Mouse (Mus musculus) inflammation-experienced regulatory T-cells, adult 6 months (primary cell): ENCODE results near the gene Wasf2. TPM values are rescaled to one million over a fixed set of nuclear protein-coding genes. Genes with fewer than 3 reads are reported as not detected.
A peak's percentile ranks its signal among the peaks of the same experiment; 100 is the strongest.

Source experiments
- ATAC-seq: one replicate; pipeline ENCODE4 v1.8.0; 2017
- polyA plus RNA-seq, 3 experiments: library from polyadenylated mRNA; unstranded; fragments of 100-300 nt; shearing (Covaris generic); gene quantifications; one replicate each; pipeline ENCODE4 v1.2.1; 2017

Wasf2 gene
- polyA plus RNA-seq, 3 experiments from 2014 or later = 70.4 to 110 (median 79.7) TPM

DNA sequence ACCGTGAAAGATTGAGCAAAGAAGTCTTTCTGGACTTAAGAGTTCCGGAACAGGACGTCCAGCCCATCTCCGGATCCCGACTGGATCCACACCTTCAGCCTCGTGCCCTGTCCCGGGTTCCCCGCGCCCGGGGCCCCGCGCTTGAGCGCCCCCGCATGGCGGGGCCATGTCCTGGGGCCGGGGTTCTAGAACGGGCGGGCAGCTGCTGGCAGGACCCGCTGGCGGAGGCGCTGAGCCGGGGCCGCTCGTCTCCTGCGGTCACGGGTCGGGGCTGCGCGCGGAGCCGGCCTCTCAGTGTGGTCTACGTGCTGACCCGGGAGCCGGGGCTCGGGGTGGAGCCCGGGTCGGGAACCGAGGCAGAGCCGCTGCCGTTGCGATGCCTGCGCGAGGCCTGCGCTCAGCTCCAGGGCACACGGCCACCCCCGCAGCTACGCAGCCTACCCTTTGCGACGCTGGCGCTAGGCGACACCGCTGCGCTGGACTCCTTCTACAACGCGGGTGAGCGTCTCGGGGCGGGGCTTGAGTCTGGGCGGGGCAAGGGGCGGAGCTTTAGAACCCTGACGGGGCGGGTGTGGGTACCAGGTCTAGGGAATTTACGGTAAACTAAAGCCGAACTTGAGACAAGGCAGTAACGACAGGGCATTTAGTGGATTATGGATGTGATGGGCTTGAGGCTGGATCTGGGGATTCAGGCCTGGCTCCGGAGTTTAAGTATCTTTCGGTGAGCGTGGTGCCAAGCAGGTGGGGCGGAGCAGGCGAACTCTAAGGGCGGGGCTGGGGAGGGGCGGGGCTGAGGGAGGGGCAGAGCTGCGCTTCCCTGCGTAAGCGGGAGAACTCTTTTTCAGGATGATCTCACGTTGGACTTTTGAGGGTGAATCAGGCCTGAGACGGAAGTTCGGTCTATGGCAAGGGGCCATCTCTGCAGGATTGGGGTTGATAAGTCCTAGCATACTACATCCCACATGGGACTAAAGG lies 110.9 kb downstream of the Wasf2 start:
- peak; percentile 92 for ATAC-seq

DNA sequence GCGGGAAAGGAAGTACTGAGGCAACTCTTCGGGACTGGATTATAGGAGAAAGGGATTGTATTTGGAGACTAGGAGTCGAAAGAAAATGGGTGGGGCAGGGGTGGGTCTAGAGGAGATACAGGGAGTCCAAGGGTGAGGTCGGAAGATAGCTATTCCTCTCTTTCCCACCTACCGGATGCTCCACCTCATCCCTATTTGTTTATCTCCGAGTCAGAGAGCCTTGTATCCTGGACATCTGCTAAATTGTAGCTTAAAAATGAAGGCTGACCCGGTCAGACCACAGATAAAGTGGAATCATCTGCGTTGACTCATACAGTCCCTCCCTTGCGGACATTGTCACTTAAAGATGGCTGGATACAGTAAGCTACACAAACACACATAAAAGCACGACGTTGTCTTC lies 111.6 kb downstream of the Wasf2 start:
- no peak for ATAC-seq

DNA sequence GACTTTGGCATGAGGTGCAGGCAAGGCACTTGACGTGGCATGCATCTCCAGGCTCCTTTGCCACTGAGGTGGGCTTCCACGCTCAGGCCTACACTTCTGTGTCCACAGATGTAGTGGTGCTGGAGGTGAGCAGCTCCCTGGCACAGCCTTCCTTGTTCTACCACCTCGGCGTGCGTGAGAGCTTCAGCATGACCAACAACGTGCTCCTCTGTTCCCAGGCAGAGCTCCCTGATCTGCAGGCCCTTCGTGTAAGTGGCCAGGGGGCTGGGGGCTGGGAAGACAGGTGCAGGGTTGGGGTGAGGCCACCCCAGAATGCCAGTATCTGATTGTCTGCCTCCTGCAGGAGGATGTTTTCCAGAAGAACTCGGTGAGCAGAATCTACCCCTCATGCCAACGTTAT lies 112.4 kb downstream of the Wasf2 start:
- ATAC-seq = no peak

DNA sequence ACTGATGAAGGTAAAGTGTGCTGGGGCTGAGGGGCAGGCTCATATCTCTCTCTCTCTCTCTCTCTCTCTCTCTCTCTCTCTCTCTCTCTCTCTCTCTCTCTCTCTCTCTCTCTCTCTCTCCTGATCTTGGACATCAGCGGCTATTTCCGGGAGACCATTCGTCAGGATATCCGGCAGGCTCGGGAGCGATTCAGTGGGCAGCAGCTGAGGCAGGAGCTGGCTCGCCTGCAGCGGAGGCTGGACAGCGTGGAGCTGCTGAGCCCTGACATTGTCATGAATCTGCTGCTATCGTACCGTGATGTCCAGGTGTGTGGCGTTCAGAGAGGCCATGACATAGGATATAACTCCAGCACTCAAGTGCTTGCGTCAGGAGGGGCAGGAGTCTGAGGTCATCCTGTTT lies 113.2 kb downstream of the Wasf2 start:
- ATAC-seq = no peak

DNA sequence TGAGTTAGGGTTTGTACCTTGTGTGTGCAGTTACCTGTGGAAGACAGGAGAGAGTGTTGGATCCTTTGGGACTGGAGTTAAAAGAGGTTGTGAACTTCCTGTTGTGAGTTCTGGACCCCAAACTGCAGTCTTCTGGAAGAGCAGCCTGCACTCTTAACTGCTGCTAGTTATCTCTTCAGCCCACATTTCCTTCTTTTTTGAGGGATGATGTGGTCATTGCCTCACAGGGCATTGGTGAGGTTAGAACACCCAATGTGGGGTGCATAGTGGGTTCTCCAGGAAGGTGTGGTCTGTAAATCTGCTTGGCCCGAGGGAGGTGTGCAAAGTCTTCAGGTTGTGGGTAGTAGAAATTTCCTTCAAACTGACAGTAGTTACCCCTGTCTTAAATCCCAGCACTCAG lies 114.0 kb downstream of the Wasf2 start:
- no peak for ATAC-seq

DNA sequence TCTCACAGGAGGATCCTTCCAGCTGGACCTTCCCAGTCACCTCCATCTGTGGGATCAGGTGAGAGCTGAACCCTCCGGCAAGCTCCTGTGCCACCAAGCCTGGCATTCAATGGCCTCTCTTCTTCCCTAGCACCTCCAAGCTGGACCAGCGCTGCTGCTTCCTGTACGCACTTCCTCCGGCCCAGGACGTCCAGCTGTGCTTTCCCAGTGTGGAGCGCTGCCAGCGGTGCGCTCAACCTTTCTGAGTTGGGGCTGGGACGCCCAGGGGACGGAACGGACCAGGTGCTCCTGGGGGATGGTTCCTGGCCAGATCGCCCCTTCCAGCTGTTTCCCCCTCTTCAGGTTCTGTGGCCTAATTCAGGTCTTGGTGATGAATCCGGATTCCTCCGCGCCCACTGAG lies 116.8 kb downstream of the Wasf2 start:
- no peak for ATAC-seq

DNA sequence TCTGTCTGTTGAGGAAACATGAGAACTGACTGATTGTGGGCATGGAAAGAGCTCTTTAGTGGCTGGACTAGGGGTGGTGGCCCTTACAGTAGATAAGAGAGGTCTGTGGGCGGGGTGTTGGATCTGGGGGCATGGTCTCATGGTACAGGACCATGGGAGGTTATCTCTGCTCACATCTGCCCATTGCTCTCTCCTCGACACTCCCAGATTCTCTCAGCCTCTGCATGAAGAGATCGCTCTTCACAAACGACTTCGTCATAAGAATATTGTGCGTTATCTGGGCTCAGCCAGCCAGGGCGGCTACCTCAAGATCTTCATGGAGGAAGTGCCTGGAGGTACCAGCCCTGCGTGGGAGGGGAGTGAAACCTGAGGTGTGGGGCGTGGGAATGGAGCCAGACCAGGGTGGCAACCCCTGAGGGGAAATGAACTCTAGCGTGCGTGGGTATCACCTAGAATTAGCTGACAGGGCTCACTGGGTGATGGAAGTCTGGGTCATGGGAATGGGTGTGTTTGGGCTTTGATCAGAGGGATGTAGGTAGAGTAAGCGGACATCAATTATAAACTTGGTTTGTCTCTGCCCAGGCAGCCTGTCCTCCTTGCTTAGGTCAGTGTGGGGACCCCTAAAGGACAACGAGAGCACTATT lies 117.6 kb downstream of the Wasf2 start:
- ATAC-seq = no peak

Other genes with a start within 250 kb of the Wasf2 start
- gene Stx12, start 246.0 kb upstream of the Wasf2 start, polyA plus RNA-seq = 10 to 100 TPM; 35.7 to 37.2 (median 36.6) TPM
- 10 to 100 TPM; 14.2 to 23.1 (median 17.9) TPM for gene Fam76a, start 207.9 kb upstream of the Wasf2 start, polyA plus RNA-seq
- gene Fgr, start 156.4 kb upstream of the Wasf2 start, polyA plus RNA-seq = 1 to 10 TPM; 1.9 to 6.6 (median 3.3) TPM
- 1 to 10 TPM; 1.6 to 2.4 (median 2.4) TPM for gene Ahdc1, start 119.2 kb upstream of the Wasf2 start, polyA plus RNA-seq
- not detected for gene Cd164l2, start 81.6 kb downstream of the Wasf2 start, polyA plus RNA-seq
- not detected for gene Gpr3, start 82.0 kb downstream of the Wasf2 start, polyA plus RNA-seq
- gene Map3k6, start 110.3 kb downstream of the Wasf2 start, polyA plus RNA-seq = under 1 TPM in 1 of 3 experiments, not detected in 2; 0.57 TPM
- gene Sytl1, start 132.6 kb downstream of the Wasf2 start, polyA plus RNA-seq = 10 to 100 TPM; 18.3 to 62.3 (median 43.8) TPM
- 10 to 100 TPM; 69.3 to 98.0 (median 86.0) TPM for gene Tmem222, start 147.3 kb downstream of the Wasf2 start, polyA plus RNA-seq
- gene Wdtc1, start 223.0 kb downstream of the Wasf2 start, polyA plus RNA-seq = 10 to 100 TPM in 1 of 3 experiments, 1 to 10 TPM in 2; 5.0 to 10.2 (median 8.8) TPM
- gene Slc9a1, start 239.2 kb downstream of the Wasf2 start, polyA plus RNA-seq = 10 to 100 TPM; 13.1 to 14.8 (median 13.3) TPM